Mouse (Mus musculus): ENCODE measurements around the gene 1600014C23Rik.

1600014C23Rik gene

GRCm38 (mm10) chr17:45752053-45752452, 18.4 kb upstream of the 1600014C23Rik start:
- DNase-seq (ENCODE audit: extremely low read depth, low read depth), result no peak

GRCm38 (mm10) chr17:45751359-45751758, 17.7 kb upstream of the 1600014C23Rik start:
- DNase-seq (ENCODE audit: extremely low read depth, low read depth), result no peak

- DNase-seq (ENCODE audit: extremely low read depth, low read depth), result no peak
Measured at GRCm38 (mm10) chr17:45749100-45749499, 15.5 kb upstream of the 1600014C23Rik start.

GRCm38 (mm10) chr17:45747858-45748785, 14.5 kb upstream of the 1600014C23Rik start:
- DNase-seq (ENCODE audit: extremely low read depth, low read depth), result no peak

GRCm38 (mm10) chr17:45747293-45747692, 13.6 kb upstream of the 1600014C23Rik start:
- no peak for DNase-seq (ENCODE audit: extremely low read depth, low read depth)

- no peak for DNase-seq (ENCODE audit: extremely low read depth, low read depth)
Measured at GRCm38 (mm10) chr17:45746755-45747154, 13.1 kb upstream of the 1600014C23Rik start.

GRCm38 (mm10) chr17:45745629-45746028, 12.0 kb upstream of the 1600014C23Rik start:
- no peak for DNase-seq (ENCODE audit: extremely low read depth, low read depth)

- no peak for DNase-seq (ENCODE audit: extremely low read depth, low read depth)
Measured at GRCm38 (mm10) chr17:45742371-45743147, 8.9 kb upstream of the 1600014C23Rik start.

- peak; percentile 73 for DNase-seq (ENCODE audit: extremely low read depth, low read depth)
Measured at GRCm38 (mm10) chr17:45737078-45737601, 3.5 kb upstream of the 1600014C23Rik start.

GRCm38 (mm10) chr17:45736311-45737077, 2.9 kb upstream of the 1600014C23Rik start:
- DNase-seq (ENCODE audit: extremely low read depth, low read depth), result no peak

- DNase-seq (ENCODE audit: extremely low read depth, low read depth), result peak; percentile 72
Measured at GRCm38 (mm10) chr17:45735382-45736310, 2.0 kb upstream of the 1600014C23Rik start.

GRCm38 (mm10) chr17:45734881-45735280, 1.2 kb upstream of the 1600014C23Rik start:
- no peak for DNase-seq (ENCODE audit: extremely low read depth, low read depth)

GRCm38 (mm10) chr17:45734333-45734732, 689 bp upstream of the 1600014C23Rik start:
- no peak for DNase-seq (ENCODE audit: extremely low read depth, low read depth)

GRCm38 (mm10) chr17:45733038-45733734, 458 bp downstream of the 1600014C23Rik start:
- DNase-seq (ENCODE audit: extremely low read depth, low read depth), result no peak

- DNase-seq (ENCODE audit: extremely low read depth, low read depth), result no peak
Measured at GRCm38 (mm10) chr17:45731172-45731864, 2.3 kb downstream of the 1600014C23Rik start.

- no peak for DNase-seq (ENCODE audit: extremely low read depth, low read depth)
Measured at GRCm38 (mm10) chr17:45730696-45731095, 2.9 kb downstream of the 1600014C23Rik start.

- no peak for DNase-seq (ENCODE audit: extremely low read depth, low read depth)
Measured at GRCm38 (mm10) chr17:45729387-45729786, 4.3 kb downstream of the 1600014C23Rik start.

GRCm38 (mm10) chr17:45727983-45728723, 5.5 kb downstream of the 1600014C23Rik start:
- DNase-seq (ENCODE audit: extremely low read depth, low read depth), result no peak

Data from MEL-GATA-1-ER (cell line).